10 mouse cellular contexts compared by ENCODE assay signal in genomic region chr7:97679239-97679638, GRCm38 (mm10). TPM values are rescaled to one million over a fixed set of nuclear protein-coding genes. Genes with fewer than 3 reads are reported as not detected.
DNase-seq lines count a peak whose midpoint lies in the region; ATAC-seq and TF ChIP-seq lines count a peak whose summit lies in the region.
"Had no signal": no experiment of that assay in that cellular context is flagged by ENCODE, and none has a peak within 500 bp of the region (broad histone marks: within the 10 kb centered on the region; RNA-seq: fewer than 3 reads in every experiment).

No protein-coding gene starts in this region.

- no peaks in the 10 kb centered on the region for H3K9me3 ChIP-seq in hindbrain, embryonic 11.5 days (ENCODE audit: control insufficient read depth, low read length)
- H3K9me3 ChIP-seq in hindbrain, embryonic 16.5 days (ENCODE audit: control insufficient read depth, low read length), result no peaks in the 10 kb centered on the region
- H3K9me3 ChIP-seq in midbrain, postnatal 0 days (ENCODE audit: low read length), result no peaks in the 10 kb centered on the region
- H3K9me3 ChIP-seq in midbrain, embryonic 15.5 days, result no peaks in the 10 kb centered on the region
- H3K9me3 ChIP-seq: heart, embryonic 13.5 days; midbrain, embryonic 10.5 days had no signal

- no peaks in the 10 kb centered on the region for H3K27me3 ChIP-seq in hindbrain, embryonic 11.5 days (ENCODE audit: control insufficient read depth, insufficient read depth, low read length)
- H3K27me3 ChIP-seq in hindbrain, embryonic 16.5 days (replicated peaks; ENCODE audit: control insufficient read depth, insufficient read depth, low read length), result no peaks in the 10 kb centered on the region
- H3K27me3 ChIP-seq in midbrain, postnatal 0 days (ENCODE audit: insufficient read depth, low read length), result no peaks in the 10 kb centered on the region
- no peaks in the 10 kb centered on the region for H3K27me3 ChIP-seq in midbrain, embryonic 15.5 days (replicated peaks)
- H3K27me3 ChIP-seq: heart, embryonic 13.5 days had no signal

- WGBS in hindbrain, embryonic 11.5 days, result 15% methylated on average over 1 of the region's 1 CpGs
- 19% methylated on average over 1 of the region's 1 CpGs for WGBS in hindbrain, embryonic 16.5 days
- WGBS in midbrain, postnatal 0 days, result 21% methylated on average over 1 of the region's 1 CpGs
- 21% methylated on average over 1 of the region's 1 CpGs for WGBS in midbrain, embryonic 15.5 days

- peak; percentile 46 for DNase-seq in hindbrain, embryonic 11.5 days (ENCODE audit: low spot score)
- DNase-seq in midbrain, postnatal 0 days (ENCODE audit: low spot score), result peak; percentile 67
- peak; percentile 54 for DNase-seq in embryo, embryonic 11 days
- no peak for DNase-seq in adrenal gland, postnatal 10 days
- DNase-seq in thymus, postnatal 25 days, result no peak
- DNase-seq in layer of hippocampus, adult 11-12 months (ENCODE audit: low spot score), result no peak

- H3K4me1 ChIP-seq in hindbrain, embryonic 11.5 days (replicated peaks; ENCODE audit: control insufficient read depth, insufficient read depth, low read length), result no peaks in the 10 kb centered on the region
- no peaks in the 10 kb centered on the region for H3K4me1 ChIP-seq in hindbrain, embryonic 16.5 days (ENCODE audit: control insufficient read depth, insufficient read depth, low read depth, low read length)
- H3K4me1 ChIP-seq in midbrain, postnatal 0 days (ENCODE audit: insufficient read depth, low read length), result no peaks in the 10 kb centered on the region
- no peaks in the 10 kb centered on the region for H3K4me1 ChIP-seq in midbrain, embryonic 15.5 days
- H3K4me1 ChIP-seq: heart, embryonic 13.5 days; midbrain, embryonic 10.5 days had no signal

- H3K36me3 ChIP-seq in hindbrain, embryonic 11.5 days (ENCODE audit: control insufficient read depth, insufficient read depth, low read length), result 0 out of 2 replicates have a peak, but pooled peaks cover 7% of the 10 kb centered on the region
- peaks cover 29% of the 10 kb centered on the region for H3K36me3 ChIP-seq in hindbrain, embryonic 16.5 days (ENCODE audit: control insufficient read depth, insufficient read depth, low read length)
- H3K36me3 ChIP-seq in midbrain, postnatal 0 days (ENCODE audit: insufficient read depth, low read length), result peaks cover 30% of the 10 kb centered on the region
- peaks cover 28% of the 10 kb centered on the region for H3K36me3 ChIP-seq in midbrain, embryonic 15.5 days (replicated peaks)

- no peak overlapping the region for H3K27ac ChIP-seq in hindbrain, embryonic 11.5 days (ENCODE audit: low read depth, low read length)
- H3K27ac ChIP-seq in hindbrain, embryonic 16.5 days (ENCODE audit: low read depth, low read length), result no peak overlapping the region
- H3K27ac ChIP-seq in midbrain, postnatal 0 days (ENCODE audit: low read depth, low read length), result no peak overlapping the region
- H3K27ac ChIP-seq in midbrain, embryonic 15.5 days, result no peak overlapping the region
- H3K27ac ChIP-seq: heart, embryonic 13.5 days; midbrain, embryonic 10.5 days had no signal

- peak; percentile 72 for TF ChIP-seq CTCF in midbrain, postnatal 0 days (IDR thresholded peaks at IDR 0.05)

- ATAC-seq in hindbrain, embryonic 11.5 days (ENCODE audit: low FRiP score), result no peak
- ATAC-seq in hindbrain, embryonic 16.5 days, result no peak
- ATAC-seq in midbrain, postnatal 0 days (ENCODE audit: low FRiP score), result no peak
- no peak for ATAC-seq in midbrain, embryonic 15.5 days (replicated peaks)

- H3K4me3 ChIP-seq in hindbrain, embryonic 11.5 days (ENCODE audit: low read depth, low read length), result no peak overlapping the region
- no peak overlapping the region for H3K4me3 ChIP-seq in hindbrain, embryonic 16.5 days (ENCODE audit: low read length)
- no peak overlapping the region for H3K4me3 ChIP-seq in midbrain, postnatal 0 days (ENCODE audit: low read depth, low read length)
- H3K4me3 ChIP-seq in midbrain, embryonic 15.5 days, result no peak overlapping the region
- H3K4me3 ChIP-seq: heart, embryonic 13.5 days; midbrain, embryonic 10.5 days had no signal

- no peak overlapping the region for H3K9ac ChIP-seq in hindbrain, embryonic 11.5 days (ENCODE audit: low read depth, low read length)
- H3K9ac ChIP-seq in hindbrain, embryonic 16.5 days (ENCODE audit: low read depth, low read length), result no peak overlapping the region
- no peak overlapping the region for H3K9ac ChIP-seq in midbrain, postnatal 0 days (replicated peaks; ENCODE audit: low read length, poor library complexity, severe bottlenecking)
- H3K9ac ChIP-seq in midbrain, embryonic 15.5 days, result no peak overlapping the region
- H3K9ac ChIP-seq: heart, embryonic 13.5 days had no signal

- H3K4me2 ChIP-seq in hindbrain, embryonic 11.5 days (replicated peaks; ENCODE audit: low read depth, low read length), result no peak overlapping the region
- H3K4me2 ChIP-seq in hindbrain, embryonic 16.5 days (ENCODE audit: low read length), result no peak overlapping the region
- H3K4me2 ChIP-seq in midbrain, postnatal 0 days (ENCODE audit: low read depth, low read length, poor library complexity, severe bottlenecking), result no peak overlapping the region
- no peak overlapping the region for H3K4me2 ChIP-seq in midbrain, embryonic 15.5 days
- H3K4me2 ChIP-seq: heart, embryonic 13.5 days had no signal

RNA-seq across cellular contexts. Expression of gene Clns1a, which starts 17.2 kb away (rescaled TPM):
- polyA plus RNA-seq in hindbrain, embryonic 11.5 days (2014; fragmentation: Nextera tagmentation; extraction: Ambion mirVana), result 256 and 272 TPM in 2 replicates
- polyA plus RNA-seq in hindbrain, embryonic 16.5 days (2015; fragmentation: Nextera tagmentation; extraction: Ambion mirVana), result 184 TPM in 2 replicates
- total RNA-seq in midbrain, postnatal 0 days (2014; rRNA removed), result 90.2 and 101 TPM in 2 replicates
- polyA plus RNA-seq in midbrain, postnatal 0 days (2015; fragmentation: Nextera tagmentation; extraction: Ambion mirVana), result 157 and 162 TPM in 2 replicates
- 174 and 179 TPM in 2 replicates for polyA plus RNA-seq in midbrain, embryonic 15.5 days (2015; fragmentation: Nextera tagmentation; extraction: Ambion mirVana)
- total RNA-seq in adrenal gland, postnatal 10 days (2021), result 10 to 100 TPM; 57.5 to 59.1 TPM

RNA-seq across cellular contexts. Expression of gene Aqp11, which starts 58.9 kb away (rescaled TPM):
- polyA plus RNA-seq in hindbrain, embryonic 11.5 days (2014; fragmentation: Nextera tagmentation; extraction: Ambion mirVana), result 4.2 and 6.3 TPM in 2 replicates
- polyA plus RNA-seq in hindbrain, embryonic 16.5 days (2015; fragmentation: Nextera tagmentation; extraction: Ambion mirVana), result 23.2 and 24.5 TPM in 2 replicates
- total RNA-seq in midbrain, postnatal 0 days (2014; rRNA removed), result 13.5 and 13.7 TPM in 2 replicates
- 24.0 and 25.4 TPM in 2 replicates for polyA plus RNA-seq in midbrain, postnatal 0 days (2015; fragmentation: Nextera tagmentation; extraction: Ambion mirVana)
- 15.9 and 18.0 TPM in 2 replicates for polyA plus RNA-seq in midbrain, embryonic 15.5 days (2015; fragmentation: Nextera tagmentation; extraction: Ambion mirVana)
- total RNA-seq in adrenal gland, postnatal 10 days (2021), result 1 to 10 TPM; 6.5 to 6.9 TPM

Comparison
In these comparisons a context has a peak if more than half of its experiments do, and no peak if none do; other contexts are left out.
1. DNase-seq: peak in hindbrain, embryonic 11.5 days (single experiment), midbrain, postnatal 0 days (single experiment) and embryo, embryonic 11 days (single experiment); none in adrenal gland, postnatal 10 days (single experiment), thymus, postnatal 25 days (single experiment) and layer of hippocampus, adult 11-12 months (single experiment).